Mouse (Mus musculus) retina, adult 2 months (tissue): Measurements from ENCODE around the gene Irf4.

Source experiments
- DNase-seq: peaks from one replicate; pipeline ENCODE4 v3.0.0-alpha.2; 2012; ENCODE audit warnings: low read depth, low spot score

Irf4 gene

GRCm38 (mm10) chr13:30762224-30762623 is 13.2 kb downstream of the Irf4 start:
- no peak for DNase-seq

- DNase-seq = no peak
Observed at GRCm38 (mm10) chr13:30764014-30764740, 15.2 kb downstream of the Irf4 start.

- no peak for DNase-seq
Observed at GRCm38 (mm10) chr13:30765906-30766305, 16.9 kb downstream of the Irf4 start.

- no peak for DNase-seq
Observed at GRCm38 (mm10) chr13:30766636-30767476, 17.8 kb downstream of the Irf4 start.

- no peak for DNase-seq
Observed at GRCm38 (mm10) chr13:30767477-30768127, 18.6 kb downstream of the Irf4 start.

- DNase-seq = no peak
Observed at GRCm38 (mm10) chr13:30776021-30776420, 27.0 kb downstream of the Irf4 start.

GRCm38 (mm10) chr13:30777678-30778179 is 28.7 kb downstream of the Irf4 start:
- DNase-seq = no peak

GRCm38 (mm10) chr13:30781905-30782304 is 32.9 kb downstream of the Irf4 start:
- DNase-seq = no peak

GRCm38 (mm10) chr13:30782419-30782818 is 33.4 kb downstream of the Irf4 start:
- DNase-seq = no peak

- no peak for DNase-seq
Observed at GRCm38 (mm10) chr13:30785423-30786040, 36.5 kb downstream of the Irf4 start.

- no peak for DNase-seq
Observed at GRCm38 (mm10) chr13:30786235-30787035, 37.4 kb downstream of the Irf4 start.

GRCm38 (mm10) chr13:30787036-30787320 is 38.0 kb downstream of the Irf4 start:
- no peak for DNase-seq

- DNase-seq = no peak
Observed at GRCm38 (mm10) chr13:30787556-30787955, 38.5 kb downstream of the Irf4 start.

GRCm38 (mm10) chr13:30787960-30788359 is 38.9 kb downstream of the Irf4 start:
- DNase-seq = no peak

- DNase-seq = no peak
Observed at GRCm38 (mm10) chr13:30788421-30788820, 39.4 kb downstream of the Irf4 start.

GRCm38 (mm10) chr13:30790016-30790415 is 41.0 kb downstream of the Irf4 start:
- no peak for DNase-seq

GRCm38 (mm10) chr13:30792308-30792707 is 43.3 kb downstream of the Irf4 start:
- DNase-seq = no peak

- no peak for DNase-seq
Observed at GRCm38 (mm10) chr13:30792741-30793140, 43.7 kb downstream of the Irf4 start.

GRCm38 (mm10) chr13:30793196-30793595 is 44.2 kb downstream of the Irf4 start:
- no peak for DNase-seq

- DNase-seq = no peak
Observed at GRCm38 (mm10) chr13:30793616-30794015, 44.6 kb downstream of the Irf4 start.

- DNase-seq = no peak
Observed at GRCm38 (mm10) chr13:30795960-30796359, 46.9 kb downstream of the Irf4 start.
